Mouse (Mus musculus): ENCODE measurements around the gene St3gal6.

DNA sequence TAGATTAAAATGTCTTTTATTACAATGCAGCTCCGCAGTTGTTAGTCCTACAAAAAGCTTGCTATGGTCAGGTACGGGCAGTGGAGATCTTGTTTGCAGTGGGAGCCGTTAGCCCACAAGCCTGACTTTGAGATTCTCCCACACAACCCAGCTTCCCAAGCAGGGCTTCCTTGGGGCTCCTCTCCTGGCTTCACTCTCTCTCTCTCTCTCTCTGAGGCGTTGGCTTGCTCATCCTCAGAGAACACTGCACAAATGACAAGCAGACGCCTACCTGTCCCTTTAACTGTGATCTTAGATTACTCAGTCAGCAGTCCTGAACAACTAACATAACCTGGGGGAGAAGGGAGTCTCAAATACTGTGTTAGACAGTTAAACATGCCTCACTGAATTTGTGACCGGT lies 36.2 kb downstream of the St3gal6 start:
- TF ChIP-seq POLR2A (IDR thresholded peaks at IDR 0.05; ENCODE audit: control insufficient read depth, low read depth, low read length) (no peak), CTCF (IDR thresholded peaks at IDR 0.05; ENCODE audit: control insufficient read depth, insufficient read depth, insufficient replicate concordance, low read depth, low read length) (no peak)

Measured in testis, adult 2 months (tissue).